Mouse (Mus musculus) testis, postnatal 14 days (tissue): ENCODE measurements around the gene Eri2.

Experiments used
- DNase-seq: peaks from one replicate; pipeline ENCODE4 v3.0.0; 2021; ENCODE audit warnings: low spot score

Eri2 gene

GRCm38 (mm10) chr7:119793586-119794250 lies at the start of gene Eri2, which contains the start of gene Rexo5:
Gene Eri2, minus strand, starts transcription at chr7:119794058.
Gene Rexo5, plus strand, starts transcription at chr7:119794006.
- peak; percentile 90 for DNase-seq

GRCm38 (mm10) chr7:119841820-119842449 lies 48.1 kb upstream of the Eri2 start:
- no peak for DNase-seq

- no peak for DNase-seq
Measured at GRCm38 (mm10) chr7:119835996-119836777, 42.3 kb upstream of the Eri2 start.

GRCm38 (mm10) chr7:119835371-119835770 lies 41.5 kb upstream of the Eri2 start:
- DNase-seq: no peak

GRCm38 (mm10) chr7:119808723-119809122 lies 14.9 kb upstream of the Eri2 start:
- DNase-seq: no peak

GRCm38 (mm10) chr7:119807396-119807795 lies 13.5 kb upstream of the Eri2 start:
- DNase-seq: no peak

GRCm38 (mm10) chr7:119800991-119801390 lies 7.1 kb upstream of the Eri2 start:
- DNase-seq: no peak

- DNase-seq: no peak
Measured at GRCm38 (mm10) chr7:119800488-119800887, 6.6 kb upstream of the Eri2 start.

- no peak for DNase-seq
Measured at GRCm38 (mm10) chr7:119795311-119795710, 1.5 kb upstream of the Eri2 start.

- no peak for DNase-seq
Measured at GRCm38 (mm10) chr7:119794251-119794638, 387 bp upstream of the Eri2 start.

- no peak for DNase-seq
Measured at GRCm38 (mm10) chr7:119789024-119789423, 4.8 kb downstream of the Eri2 start.

- no peak for DNase-seq
Measured at GRCm38 (mm10) chr7:119784908-119785307, 8.9 kb downstream of the Eri2 start.

- DNase-seq: peak; percentile 81
Measured at GRCm38 (mm10) chr7:119783453-119783852, 10.4 kb downstream of the Eri2 start.

- no peak for DNase-seq
Measured at GRCm38 (mm10) chr7:119769895-119770294, 24.0 kb downstream of the Eri2 start.

- DNase-seq: no peak
Measured at GRCm38 (mm10) chr7:119766996-119767395, 26.9 kb downstream of the Eri2 start.

GRCm38 (mm10) chr7:119764377-119764776 lies 29.5 kb downstream of the Eri2 start:
- no peak for DNase-seq

- DNase-seq: no peak
Measured at GRCm38 (mm10) chr7:119762166-119762697, 31.6 kb downstream of the Eri2 start.

GRCm38 (mm10) chr7:119760527-119760951 lies 33.3 kb downstream of the Eri2 start, which contains the start of gene Acsm3:
Gene Acsm3, plus strand, starts transcription at chr7:119760923.
- no peak for DNase-seq

- no peak for DNase-seq
Measured at GRCm38 (mm10) chr7:119753696-119754095, 40.2 kb downstream of the Eri2 start.

- no peak for DNase-seq
Measured at GRCm38 (mm10) chr7:119749942-119750341, 43.9 kb downstream of the Eri2 start.

- DNase-seq: no peak
Measured at GRCm38 (mm10) chr7:119748761-119749160, 45.1 kb downstream of the Eri2 start.

- no peak for DNase-seq
Measured at GRCm38 (mm10) chr7:119745869-119746268, 48.0 kb downstream of the Eri2 start.

GRCm38 (mm10) chr7:119744321-119744720 lies 49.5 kb downstream of the Eri2 start:
- DNase-seq: no peak
